ENCODE assay signal across 28 mouse cellular contexts in the genomic region with DNA sequence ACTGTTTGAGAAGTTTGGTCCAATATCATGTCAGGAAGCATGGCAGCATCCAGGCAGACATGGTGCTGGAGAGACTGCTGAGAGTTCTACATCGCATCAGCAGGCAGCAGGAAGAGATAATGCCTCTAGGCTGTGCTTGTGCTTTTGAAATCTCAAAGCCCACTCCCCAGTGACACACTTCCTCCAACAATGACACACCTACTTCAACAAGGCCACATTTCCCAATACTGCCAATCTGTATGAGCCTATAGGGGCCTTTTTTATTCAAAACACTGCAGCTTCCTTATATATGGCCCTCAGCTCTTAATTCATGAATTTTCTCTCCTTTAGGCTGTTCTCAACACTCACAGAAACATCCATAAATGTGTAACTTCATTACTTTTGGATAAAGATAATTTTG.
"Had no signal": no experiment of that assay in that cellular context is flagged by ENCODE, and none has a peak within 500 bp of the region (broad histone marks: within the 10 kb centered on the region; RNA-seq: fewer than 3 reads in every experiment).

No protein-coding gene starts in this region.

- H3K4me1 ChIP-seq: heart, embryonic 13.5 days; heart, embryonic 15.5 days; hindbrain, embryonic 10.5 days; hindbrain, embryonic 12.5 days; kidney, embryonic 15.5 days; limb, embryonic 10.5 days; limb, embryonic 12.5 days; liver, embryonic 13.5 days had no signal

- H3K27me3 ChIP-seq: heart, embryonic 13.5 days; heart, embryonic 15.5 days; hindbrain, embryonic 12.5 days; kidney, embryonic 15.5 days; limb, embryonic 12.5 days; liver, embryonic 13.5 days had no signal

- H3K36me3 ChIP-seq: heart, embryonic 13.5 days; heart, embryonic 15.5 days; hindbrain, embryonic 10.5 days; hindbrain, embryonic 12.5 days; kidney, embryonic 15.5 days; limb, embryonic 10.5 days; limb, embryonic 12.5 days; liver, embryonic 13.5 days had no signal

- H3K4me3 ChIP-seq: gastrocnemius, adult 2 months; heart, adult 2 months; heart, embryonic 13.5 days; heart, embryonic 15.5 days; hindbrain, embryonic 10.5 days; hindbrain, embryonic 12.5 days; kidney, embryonic 15.5 days; left cerebral cortex, adult 2 months; limb, embryonic 10.5 days; limb, embryonic 12.5 days; liver, embryonic 13.5 days had no signal

- H3K9me3 ChIP-seq: heart, embryonic 13.5 days; heart, embryonic 15.5 days; hindbrain, embryonic 10.5 days; hindbrain, embryonic 12.5 days; kidney, embryonic 15.5 days; limb, embryonic 10.5 days; limb, embryonic 12.5 days; liver, embryonic 13.5 days had no signal

- ATAC-seq: hindbrain, embryonic 16.5 days; intestine, embryonic 16.5 days had no signal

- H3K9ac ChIP-seq: heart, embryonic 13.5 days; heart, embryonic 15.5 days; hindbrain, embryonic 12.5 days; hindbrain, embryonic 14.5 days; kidney, embryonic 15.5 days; limb, embryonic 12.5 days; liver, embryonic 13.5 days had no signal

- DNase-seq: gastrocnemius, adult 2 months; gastrocnemius, postnatal 10 days; gastrocnemius, postnatal 25 days; heart, adult 11 months; heart, adult 2 months; heart, postnatal 4 days; kidney, adult 11 months; kidney, adult 2 months; kidney, adult 9 months; kidney, postnatal 14 days; kidney, postnatal 36 days; layer of hippocampus, adult 9-11 months; liver; liver, embryonic 13.5 days had no signal

- H3K27ac ChIP-seq: gastrocnemius, adult 2 months; heart, adult 2 months; heart, embryonic 13.5 days; heart, embryonic 15.5 days; hindbrain, embryonic 10.5 days; hindbrain, embryonic 12.5 days; hindbrain, embryonic 14.5 days; kidney, embryonic 15.5 days; kidney, postnatal 0 days; left cerebral cortex, adult 2 months; limb, embryonic 10.5 days; limb, embryonic 12.5 days; liver, embryonic 13.5 days had no signal

- H3K4me2 ChIP-seq: heart, embryonic 11.5 days; heart, embryonic 13.5 days; heart, embryonic 15.5 days; hindbrain, embryonic 12.5 days; hindbrain, embryonic 14.5 days; kidney, embryonic 15.5 days; limb, embryonic 12.5 days; liver, embryonic 11.5 days; liver, embryonic 13.5 days had no signal
